Mouse (Mus musculus) right cerebral cortex, postnatal 36 days (tissue): ENCODE results near the gene Rnf141.

Experiments
- DNase-seq, 2 experiments: peaks; one replicate each; pipeline ENCODE4 v3.0.0; 2022; ENCODE audit warnings: low spot score in 2 of 2, mixed read lengths in 1 of 2

The Rnf141 gene

DNA sequence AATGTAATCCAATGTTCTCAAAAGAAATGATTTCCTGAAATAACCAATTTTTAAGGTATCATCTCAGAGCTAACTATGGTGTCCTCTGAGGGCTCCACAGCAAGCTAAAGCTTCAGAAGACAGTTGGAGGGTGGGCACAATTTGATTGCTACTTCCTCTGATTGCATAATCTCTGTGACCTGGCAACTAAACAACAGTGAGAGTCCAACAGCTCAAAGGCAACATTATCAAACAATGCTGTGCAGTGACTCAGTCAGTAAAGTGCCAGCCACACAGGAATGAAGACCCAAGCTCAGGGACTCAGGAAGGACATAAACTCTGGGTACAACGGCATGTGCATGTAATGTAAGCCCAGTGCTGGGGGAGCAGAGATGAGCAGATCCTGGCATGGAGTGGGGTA is 11.2 kb downstream of the Rnf141 start:
- DNase-seq: no peak

- DNase-seq: no peak
These were observed 20.0 kb downstream of the Rnf141 start for GRCm38 (mm10) chr7:110823995-110824953.

- no peak for DNase-seq
These were observed 20.7 kb downstream of the Rnf141 start for GRCm38 (mm10) chr7:110823593-110823992.

DNA sequence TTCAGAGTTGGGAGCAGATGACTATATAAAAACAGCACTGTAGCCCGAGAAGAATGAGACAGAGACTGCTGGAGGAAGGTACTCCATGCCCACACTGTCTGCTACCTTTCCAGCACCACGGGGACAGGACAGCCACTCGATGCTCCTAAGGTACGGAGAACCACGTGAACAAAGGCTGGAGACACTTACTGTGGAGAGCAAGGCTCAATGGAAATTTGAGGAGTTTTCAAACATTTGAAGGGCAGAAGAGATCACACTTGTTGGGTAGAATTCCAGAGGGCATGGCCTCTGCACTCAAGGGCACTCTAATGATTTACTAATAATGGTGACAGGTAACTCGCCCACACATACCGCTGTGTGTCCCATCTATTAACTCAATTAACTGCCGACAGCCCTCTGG is 21.2 kb downstream of the Rnf141 start:
- no peak for DNase-seq

DNA sequence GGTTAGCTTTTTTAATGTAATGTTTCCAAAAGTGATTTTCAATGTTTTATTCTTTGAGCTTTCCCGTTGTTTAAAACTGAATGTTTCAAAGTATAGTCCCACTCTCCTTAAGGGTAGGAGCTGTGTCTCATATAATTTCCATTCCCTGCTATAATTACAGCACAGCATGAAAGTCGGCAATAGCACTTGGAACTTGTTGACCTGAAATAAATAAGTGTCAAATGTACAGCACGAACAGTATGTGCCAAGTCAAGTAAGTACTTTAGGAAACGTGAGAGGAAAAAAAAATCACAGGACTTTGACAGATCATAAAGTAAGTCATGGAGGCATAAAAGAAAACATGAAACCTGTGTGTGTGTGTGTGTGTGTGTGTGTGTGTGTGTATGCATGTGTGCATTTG is 22.2 kb downstream of the Rnf141 start:
- DNase-seq: no peak

- no peak for DNase-seq
These were observed 22.6 kb downstream of the Rnf141 start for GRCm38 (mm10) chr7:110821653-110822052.

- DNase-seq: no peak
These were observed 23.2 kb downstream of the Rnf141 start for GRCm38 (mm10) chr7:110821068-110821467.

DNA sequence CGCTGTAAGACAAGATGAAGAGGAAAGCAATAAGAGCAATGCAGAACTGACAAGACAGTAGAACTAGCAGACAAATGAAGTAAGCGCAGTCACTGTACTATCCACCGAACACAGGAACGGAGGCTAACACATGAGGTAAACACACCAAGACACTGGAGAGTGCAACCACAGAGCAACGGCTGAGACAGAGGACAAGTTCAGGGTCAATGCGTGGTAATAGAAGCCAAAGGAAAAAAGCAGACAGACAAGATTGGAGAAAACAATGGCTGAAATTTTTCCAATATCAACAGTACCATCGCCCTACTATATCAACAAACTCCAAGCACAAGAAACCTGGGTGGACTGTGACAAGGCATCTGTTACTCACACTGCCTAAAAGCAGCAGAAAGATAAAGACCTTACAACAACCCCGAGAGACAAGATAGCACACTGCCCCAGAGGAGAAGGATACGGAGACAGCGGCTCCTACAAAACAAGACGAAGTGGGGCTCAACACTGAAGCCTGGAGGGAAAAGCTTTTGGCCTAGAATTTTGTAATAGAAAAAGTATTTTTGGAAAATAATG is 25.4 kb downstream of the Rnf141 start:
- no peak for DNase-seq

DNA sequence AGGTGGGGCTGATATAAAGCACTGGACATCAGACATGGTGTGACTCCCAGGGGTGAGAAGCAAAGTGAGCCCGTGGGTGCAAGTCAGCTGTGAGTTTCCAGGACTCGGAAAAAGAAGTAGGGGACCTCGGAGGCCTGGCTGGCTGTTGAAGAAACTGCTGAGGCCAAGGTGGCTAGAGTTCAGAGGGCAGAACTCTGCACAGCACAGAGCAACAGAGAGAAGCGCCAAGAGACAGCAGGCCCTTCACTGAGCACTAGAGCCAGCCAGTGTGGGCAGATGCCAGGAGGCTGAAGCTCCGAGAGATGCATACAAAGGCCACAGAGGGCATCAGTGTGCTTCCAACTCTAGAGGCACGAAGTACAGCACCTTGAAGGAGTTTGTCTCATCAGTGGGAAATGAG is 26.1 kb downstream of the Rnf141 start:
- DNase-seq: no peak

GRCm38 (mm10) chr7:110816037-110816436 is 28.2 kb downstream of the Rnf141 start:
- no peak for DNase-seq

- DNase-seq: no peak
These were observed 30.3 kb downstream of the Rnf141 start for GRCm38 (mm10) chr7:110813983-110814382.

- no peak for DNase-seq
These were observed 32.7 kb downstream of the Rnf141 start for GRCm38 (mm10) chr7:110811529-110811928.

DNA sequence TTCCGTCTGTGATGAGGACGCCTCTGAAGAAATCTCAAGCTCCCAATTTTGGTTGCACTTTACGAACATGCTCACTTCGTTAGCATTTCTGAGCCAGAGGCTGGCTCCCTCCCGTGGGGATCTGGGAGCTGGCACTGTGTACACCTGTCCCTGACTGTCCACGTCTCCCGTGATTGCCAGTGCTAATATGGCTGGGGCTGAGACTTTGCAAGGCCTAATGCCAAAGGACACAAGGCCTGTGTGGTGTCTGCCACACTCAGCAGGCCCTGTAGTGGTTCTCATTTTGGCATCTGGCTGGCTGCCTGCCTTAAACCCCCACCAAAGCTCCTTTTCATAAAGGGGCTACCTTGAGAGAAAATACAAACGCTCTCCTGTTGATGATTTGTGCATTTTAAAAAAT is 33.3 kb downstream of the Rnf141 start:
- no peak for DNase-seq

DNA sequence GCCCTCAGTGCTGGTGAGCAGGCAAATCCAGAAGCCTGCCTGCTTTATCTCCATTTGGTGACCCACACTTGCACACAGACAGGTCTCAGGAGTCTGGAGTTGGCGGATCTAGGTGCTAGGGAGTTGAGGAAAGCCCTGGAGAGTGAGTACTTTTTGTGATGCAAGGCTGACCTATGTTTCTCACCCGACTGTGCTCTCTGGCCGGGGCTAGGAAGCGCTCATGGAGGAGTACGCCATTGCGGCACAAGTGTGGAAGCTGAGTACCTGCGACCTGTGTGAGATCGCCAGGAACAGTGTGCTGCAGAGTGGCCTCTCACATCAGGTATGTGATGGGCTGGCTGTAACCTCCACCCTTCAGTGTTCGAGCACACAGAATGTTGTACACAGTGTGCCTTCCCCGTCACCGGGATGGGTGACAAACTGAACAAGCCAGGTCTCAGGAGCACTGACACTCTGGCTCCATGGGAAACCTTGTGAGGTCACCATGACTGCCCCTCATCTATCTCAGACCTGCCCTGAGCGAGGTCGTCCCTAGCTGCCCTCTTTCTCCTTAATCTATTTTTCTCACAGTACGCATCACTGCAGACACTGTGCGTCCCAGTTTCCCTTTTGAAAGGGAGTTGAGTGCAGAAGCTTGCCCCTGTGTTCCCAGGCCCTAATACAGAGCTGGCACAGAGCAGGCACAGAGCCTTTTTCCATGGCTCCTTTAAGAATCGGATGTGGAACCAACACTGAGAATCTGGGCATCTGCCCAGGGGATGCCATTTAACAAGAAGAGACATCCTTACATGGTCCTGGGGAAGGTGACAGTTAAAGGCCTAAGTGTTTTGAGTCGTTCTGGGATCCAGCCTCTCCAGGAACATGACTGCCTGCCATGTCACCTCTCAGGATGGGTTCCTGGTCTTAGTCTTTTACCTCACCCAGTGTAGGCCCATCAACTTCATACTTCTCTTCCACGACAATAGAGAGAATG is 34.4 kb downstream of the Rnf141 start:
- DNase-seq: no peak

GRCm38 (mm10) chr7:110808962-110809361 is 35.3 kb downstream of the Rnf141 start:
- no peak for DNase-seq

DNA sequence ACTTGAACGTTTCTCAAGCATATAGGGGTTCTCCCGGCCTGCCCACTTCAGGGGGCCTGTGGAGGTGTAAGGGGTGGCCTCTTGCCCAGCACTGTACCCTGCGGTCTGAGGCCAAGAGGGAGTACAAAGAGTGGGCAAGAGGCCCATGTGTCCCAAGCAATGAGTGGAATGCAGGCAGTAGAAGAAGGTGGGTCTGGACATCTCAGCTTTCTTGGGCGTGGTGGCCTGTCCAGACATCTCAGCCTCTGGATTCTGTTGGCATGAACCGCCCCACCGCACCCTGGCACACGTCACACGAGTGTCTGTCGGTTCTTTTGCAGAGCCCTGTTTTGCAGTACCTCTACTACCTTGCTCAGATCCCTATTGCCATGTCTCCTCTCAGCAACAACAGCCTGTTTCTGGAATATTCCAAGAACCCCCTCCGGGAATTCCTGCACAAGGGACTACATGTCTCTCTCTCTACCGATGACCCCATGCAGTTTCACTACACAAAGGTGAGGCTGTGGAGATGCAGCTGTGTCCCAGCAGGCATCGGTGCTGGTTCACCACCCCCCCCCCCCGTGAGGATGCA is 36.7 kb downstream of the Rnf141 start:
- no peak for DNase-seq

DNA sequence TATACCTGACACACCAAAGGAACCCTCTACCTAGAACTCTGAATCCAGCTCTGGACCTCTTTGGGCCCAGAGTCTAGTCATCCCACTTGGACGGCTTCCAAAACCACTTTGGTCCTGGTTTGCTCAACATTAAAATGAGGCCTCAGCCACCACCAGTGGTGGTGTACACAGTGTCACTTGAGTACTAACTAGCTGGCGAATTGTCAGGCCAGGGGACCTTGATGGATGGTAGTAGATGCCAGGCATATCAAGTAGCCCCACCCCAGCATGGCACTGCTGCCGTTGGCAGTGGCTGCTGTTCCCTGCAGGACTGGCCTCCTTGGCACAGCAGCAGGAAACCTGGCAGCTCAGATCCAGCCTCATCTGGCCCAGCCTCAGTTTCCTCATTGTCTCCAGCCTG is 40.0 kb downstream of the Rnf141 start:
- DNase-seq: peak in 1 of 2 experiments; percentile 48

DNA sequence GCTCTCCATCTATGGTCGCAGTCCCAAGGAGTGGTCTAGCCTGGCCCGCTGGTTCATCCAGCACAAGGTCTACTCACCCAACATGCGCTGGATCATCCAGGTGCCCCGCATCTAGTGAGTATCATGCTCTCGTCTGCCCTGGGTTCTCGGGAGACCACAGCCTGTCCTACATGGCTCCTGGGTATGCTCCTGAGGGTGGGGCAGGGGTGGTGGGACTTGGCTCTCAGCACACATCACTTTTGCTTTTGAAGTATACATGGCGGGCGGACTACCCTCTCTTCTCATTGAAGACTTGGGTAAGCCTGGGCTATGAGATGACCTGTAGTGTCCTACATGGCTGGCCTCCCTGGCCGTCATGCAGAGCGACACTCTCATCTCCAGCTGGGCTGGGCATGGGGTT is 41.1 kb downstream of the Rnf141 start:
- no peak for DNase-seq

DNA sequence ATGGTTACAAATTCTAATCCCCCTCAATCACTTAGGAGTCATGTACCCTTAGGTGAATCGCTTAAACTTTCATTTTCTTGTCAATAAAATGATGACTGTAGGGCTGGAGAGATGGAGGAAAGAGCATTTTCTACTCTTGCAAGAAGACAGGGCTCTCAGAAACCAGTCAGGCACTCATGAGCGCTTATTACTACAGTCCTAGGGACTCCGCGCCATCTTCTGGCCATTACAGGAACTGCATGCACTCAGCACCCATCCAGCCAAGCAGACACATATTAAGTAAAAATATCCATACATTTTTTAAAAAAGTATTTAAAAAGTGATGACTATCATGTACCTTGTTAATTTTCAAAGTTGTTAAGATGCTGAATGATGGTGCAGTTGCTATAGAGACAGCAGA is 43.2 kb downstream of the Rnf141 start:
- peak; percentile 80 to 81 for DNase-seq

- no peak for DNase-seq
These were observed 46.4 kb downstream of the Rnf141 start for GRCm38 (mm10) chr7:110797722-110798409.
